Mouse (Mus musculus): ENCODE results near the gene Blm.

The Blm gene

DNA sequence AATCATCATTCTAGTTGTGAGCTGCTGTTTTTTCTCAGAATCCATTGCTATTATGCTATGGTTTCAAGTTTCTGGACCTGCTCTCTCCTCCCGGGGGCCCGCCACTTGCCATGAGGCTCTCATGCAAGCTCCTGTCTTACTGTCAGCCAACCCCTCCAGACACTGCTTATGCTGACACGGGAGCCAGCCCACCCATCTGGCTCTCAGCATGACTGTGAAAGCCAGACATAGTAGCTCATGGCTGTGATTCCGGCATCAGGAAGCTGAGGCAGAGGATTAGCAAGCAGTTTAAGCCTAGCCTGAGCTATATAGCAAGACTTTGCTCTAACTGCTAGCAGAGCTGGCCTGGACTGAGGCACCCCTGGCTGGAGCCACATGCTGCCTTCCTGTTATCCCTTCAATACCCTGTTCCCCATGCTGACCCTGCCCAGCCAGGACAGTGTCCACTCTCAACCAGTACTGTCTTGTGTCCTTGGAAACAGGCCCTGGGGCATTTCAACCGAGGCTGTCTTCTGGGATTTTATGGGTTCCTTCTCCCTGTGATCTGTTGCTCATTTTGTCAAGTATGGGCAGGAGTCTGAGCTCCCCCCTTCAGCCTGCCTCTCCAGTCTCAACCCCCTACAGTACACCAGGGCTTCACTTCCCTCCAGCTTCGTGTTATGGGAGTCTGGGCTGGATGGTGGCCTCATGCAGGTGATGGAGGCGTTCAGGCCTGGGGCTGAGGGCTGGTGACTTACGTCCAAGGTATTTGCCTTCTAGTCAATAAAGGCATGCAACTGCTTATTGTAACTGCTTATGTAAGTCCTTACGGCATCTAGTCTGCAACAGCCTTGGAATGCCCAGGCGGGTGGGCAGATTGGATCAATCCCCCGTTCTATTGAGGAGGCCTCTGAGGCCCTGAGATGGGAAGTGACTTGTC is 92.7 kb downstream of the Blm start:
- no peak for DNase-seq (ENCODE audit: low read depth in 1 of 2, low spot score in 2 of 2)

GRCm38 (mm10) chr7:80440685-80441084 is 94.2 kb downstream of the Blm start:
- DNase-seq (ENCODE audit: low read depth in 1 of 2, low spot score in 2 of 2): no peak

- no peak for DNase-seq (ENCODE audit: low read depth in 1 of 2, low spot score in 2 of 2)
Observed at GRCm38 (mm10) chr7:80439789-80440488, 95.0 kb downstream of the Blm start.

- DNase-seq (ENCODE audit: low read depth in 1 of 2, low spot score in 2 of 2): no peak
Observed at GRCm38 (mm10) chr7:80439032-80439760, 95.7 kb downstream of the Blm start.

DNA sequence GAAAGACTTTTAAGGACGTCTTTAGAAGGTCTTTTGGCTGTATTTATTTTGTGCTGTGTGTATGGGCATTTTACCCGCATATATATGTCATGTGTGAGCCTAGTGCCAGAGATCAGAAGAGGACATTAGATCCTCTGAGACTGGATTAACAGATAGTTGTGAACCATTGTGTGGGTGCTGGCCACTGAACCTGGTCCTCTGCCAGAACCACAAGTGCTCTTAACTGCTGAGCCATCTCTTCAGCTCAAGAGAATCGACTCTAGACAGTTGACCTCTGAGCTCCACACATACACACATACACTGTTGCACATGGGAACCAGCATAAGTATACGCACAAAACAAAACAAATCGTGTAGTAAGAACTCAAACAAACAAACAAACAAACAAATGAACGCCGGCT is 98.3 kb downstream of the Blm start:
- no peak for DNase-seq (ENCODE audit: low read depth in 1 of 2, low spot score in 2 of 2)

- DNase-seq (ENCODE audit: low read depth in 1 of 2, low spot score in 2 of 2): no peak
Observed at GRCm38 (mm10) chr7:80435594-80435993, 99.3 kb downstream of the Blm start.

DNA sequence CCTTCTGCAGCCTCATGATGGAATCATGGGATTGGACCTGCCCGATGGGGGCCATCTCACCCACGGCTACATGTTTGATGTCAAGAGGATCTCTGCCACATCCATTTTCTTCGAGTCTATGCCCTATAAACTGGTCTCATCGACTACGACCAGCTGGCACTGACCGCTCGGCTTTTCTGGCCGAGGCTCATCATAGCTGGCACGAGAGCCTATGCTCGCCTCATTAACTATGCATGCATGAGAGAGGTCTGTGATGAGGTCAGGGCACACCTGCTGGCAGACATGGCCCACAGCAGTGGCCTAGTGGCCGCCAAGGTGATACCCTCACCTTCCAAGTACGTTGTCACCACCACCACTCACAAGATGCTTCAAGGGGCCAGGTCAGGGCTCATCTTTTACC is 105.3 kb downstream of the Blm start:
- DNase-seq (ENCODE audit: low read depth in 1 of 2, low spot score in 2 of 2): no peak

- no peak for DNase-seq (ENCODE audit: low read depth in 1 of 2, low spot score in 2 of 2)
Observed at GRCm38 (mm10) chr7:80427730-80428129, 107.2 kb downstream of the Blm start.

DNA sequence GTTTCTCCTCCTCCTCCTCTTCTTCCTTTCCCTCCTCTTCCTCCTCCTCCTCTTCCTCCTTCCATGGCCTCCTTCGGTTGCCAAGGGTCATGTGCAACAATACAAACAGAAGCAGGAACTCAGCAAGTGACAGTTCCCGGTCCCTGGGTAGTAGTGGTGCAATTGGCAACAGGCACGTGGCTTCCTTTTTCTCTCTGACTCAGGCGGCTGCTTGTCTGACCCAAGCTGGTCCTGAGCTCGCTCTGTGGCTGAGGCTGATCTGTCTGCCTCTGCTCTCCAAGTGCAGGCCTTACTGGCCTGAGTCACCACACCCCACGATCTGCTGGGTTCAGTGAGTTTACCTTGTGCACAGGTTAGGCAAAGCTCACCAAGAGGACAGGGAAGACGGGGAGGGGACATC is 108.6 kb downstream of the Blm start:
- peak; percentile 80 to 87 for DNase-seq (ENCODE audit: low read depth in 1 of 2, low spot score in 2 of 2)

DNA sequence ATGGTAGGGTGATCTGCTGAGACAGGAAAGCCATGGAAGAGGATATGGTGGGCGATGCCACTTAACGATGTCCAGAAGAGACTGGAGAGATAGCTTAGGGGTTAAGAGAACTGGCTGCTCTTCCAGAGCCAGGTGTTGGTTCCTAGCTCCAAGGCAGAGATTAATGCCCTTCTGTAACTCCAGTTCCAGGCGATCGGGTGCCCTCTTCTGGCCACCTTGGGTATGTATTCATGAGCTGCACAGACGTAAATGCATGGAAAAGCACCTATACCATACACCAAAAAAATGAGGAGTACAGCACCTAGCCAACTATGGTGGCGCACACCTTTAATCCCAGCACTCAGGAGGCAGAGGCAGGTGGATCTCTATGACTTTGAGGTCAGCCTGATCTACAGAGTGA is 110.2 kb downstream of the Blm start:
- no peak for DNase-seq (ENCODE audit: low read depth in 1 of 2, low spot score in 2 of 2)

DNA sequence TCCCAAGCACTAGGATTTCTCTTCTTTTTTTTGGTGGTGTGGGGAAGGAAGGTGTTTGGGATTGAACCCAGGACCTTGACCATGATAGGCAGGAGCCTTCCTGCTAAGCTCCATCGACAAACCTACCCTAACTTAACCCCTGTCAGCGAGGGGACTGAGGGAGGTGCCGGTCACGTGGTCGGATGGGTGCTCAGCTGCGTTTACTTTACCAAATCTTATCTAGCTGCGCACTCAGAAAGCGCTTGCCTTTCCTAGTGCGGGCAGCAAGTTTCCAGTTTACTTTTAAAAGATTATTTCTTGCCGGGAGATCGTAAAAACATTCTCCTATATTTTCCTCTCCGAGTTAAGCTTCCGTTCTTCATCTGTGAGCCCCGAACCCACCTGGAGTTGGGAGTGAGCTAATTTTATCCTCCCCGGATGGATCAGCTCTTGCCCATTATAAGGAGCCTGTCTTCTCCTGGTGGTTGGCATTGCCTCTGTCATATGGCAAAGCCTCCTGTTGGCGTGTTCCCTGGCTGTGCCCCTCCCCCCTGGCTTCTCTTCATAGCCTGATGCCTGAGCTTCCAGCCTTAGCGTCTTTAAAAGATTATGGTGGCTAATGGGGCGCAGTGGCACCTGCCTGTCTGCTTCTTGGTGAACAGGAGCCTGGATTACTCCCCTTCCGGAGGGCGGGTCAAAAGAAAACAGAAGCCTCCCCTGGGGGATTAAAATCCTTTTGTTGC is 112.0 kb downstream of the Blm start:
- DNase-seq (ENCODE audit: low read depth in 1 of 2, low spot score in 2 of 2): no peak

DNA sequence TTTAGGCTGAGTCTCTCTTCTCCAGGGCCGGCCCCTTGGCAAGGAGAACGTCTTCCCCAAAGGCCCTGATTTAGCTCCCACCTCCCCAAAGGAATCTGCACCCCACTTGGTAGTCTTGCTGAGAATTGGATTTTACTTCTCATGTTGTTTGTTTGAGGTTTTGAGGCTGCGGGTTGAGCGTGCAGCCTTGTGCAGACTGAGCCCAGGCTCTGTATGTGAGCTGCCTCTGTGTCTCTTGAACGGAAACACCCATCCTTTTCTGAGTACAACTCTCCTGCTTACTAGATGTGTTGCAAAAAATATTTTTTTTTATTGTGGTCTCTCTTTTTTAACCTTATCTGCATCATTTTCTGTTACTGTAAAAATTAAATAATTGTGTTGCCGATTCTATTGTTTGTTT is 113.3 kb downstream of the Blm start:
- DNase-seq (ENCODE audit: low read depth in 1 of 2, low spot score in 2 of 2): no peak

- no peak for DNase-seq (ENCODE audit: low read depth in 1 of 2, low spot score in 2 of 2)
Observed at GRCm38 (mm10) chr7:80420586-80420985, 114.3 kb downstream of the Blm start.

- no peak for DNase-seq (ENCODE audit: low read depth in 1 of 2, low spot score in 2 of 2)
Observed at GRCm38 (mm10) chr7:80419278-80419677, 115.6 kb downstream of the Blm start.

- no peak for DNase-seq (ENCODE audit: low read depth in 1 of 2, low spot score in 2 of 2)
Observed at GRCm38 (mm10) chr7:80418036-80418435, 116.9 kb downstream of the Blm start.

DNA sequence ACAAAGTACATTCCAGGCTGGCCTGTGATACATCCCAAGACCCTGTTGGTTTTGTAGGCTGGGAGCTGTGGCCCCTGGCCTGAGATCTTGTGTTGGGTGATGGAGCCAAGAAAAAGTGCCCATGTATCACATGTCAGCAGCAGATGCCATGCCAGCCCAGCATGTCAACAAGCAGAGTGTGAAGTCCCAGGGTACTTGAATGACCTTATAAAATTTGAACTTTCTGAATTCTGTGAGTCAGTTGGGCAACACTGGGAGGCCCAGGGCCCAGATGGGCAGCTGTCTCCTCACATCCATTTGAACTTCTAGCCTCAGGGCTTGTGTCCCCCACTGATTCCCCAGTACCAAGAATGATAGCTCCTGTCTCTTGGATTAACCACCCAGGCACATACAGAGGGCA is 117.3 kb downstream of the Blm start:
- no peak for DNase-seq (ENCODE audit: low read depth in 1 of 2, low spot score in 2 of 2)

- DNase-seq (ENCODE audit: low read depth in 1 of 2, low spot score in 2 of 2): no peak
Observed at GRCm38 (mm10) chr7:80416969-80417368, 118.0 kb downstream of the Blm start.

DNA sequence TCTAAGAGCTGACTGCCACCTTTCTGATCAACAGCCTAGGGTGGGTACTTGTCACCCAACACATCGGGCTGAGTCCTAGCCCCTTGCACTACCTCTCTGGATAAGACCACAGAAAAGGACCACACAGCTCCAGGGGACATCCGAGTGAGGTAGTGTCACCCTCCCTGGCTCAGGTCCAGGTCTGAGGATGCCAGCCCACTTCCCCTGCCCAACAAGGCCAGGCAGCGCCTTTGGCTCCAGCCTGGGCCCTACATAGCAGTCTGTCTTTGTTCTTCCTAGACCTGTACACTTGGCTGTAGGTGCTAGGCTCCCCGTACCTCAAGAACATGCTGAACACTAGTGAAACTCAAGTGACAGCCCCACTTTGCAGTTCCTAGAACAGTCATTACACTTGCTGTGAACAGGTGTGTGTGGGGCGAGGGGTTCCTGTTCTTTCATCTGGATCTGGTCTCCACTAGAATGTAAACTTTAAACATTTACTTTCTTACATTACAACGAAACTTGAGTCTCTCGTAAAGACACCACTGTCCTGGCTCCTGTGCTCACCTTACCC is 120.5 kb downstream of the Blm start:
- DNase-seq (ENCODE audit: low read depth in 1 of 2, low spot score in 2 of 2): no peak

GRCm38 (mm10) chr7:80413512-80414302 is 121.2 kb downstream of the Blm start:
- DNase-seq (ENCODE audit: low read depth in 1 of 2, low spot score in 2 of 2): no peak

- DNase-seq (ENCODE audit: low read depth in 1 of 2, low spot score in 2 of 2): no peak
Observed at GRCm38 (mm10) chr7:80412781-80413180, 122.1 kb downstream of the Blm start.
